Mouse (Mus musculus) lung, adult 2 months (tissue): ENCODE measurements at regions not wholly inside any gene's neighbourhood (a gene's known extent, or its start where the extent isn't known, plus 50 kb on each side); places are given as distances from the start of the nearest gene placed in this dataset.

Experiments
- CTCF ChIP-seq: fragments of 200-500 bp; IDR thresholded peaks from 2 replicates; pipeline ENCODE4 v1.5.1; 2011; ENCODE audit warnings: mild to moderate bottlenecking, low read length, control low read depth; ENCODE audit not compliant: insufficient read depth
- POLR2A ChIP-seq: fragments of 200-500 bp; IDR thresholded peaks from 2 replicates; pipeline ENCODE4 v1.6.1; 2011; ENCODE audit warnings: low read depth, mild to moderate bottlenecking, control low read depth, low read length, borderline replicate concordance; ENCODE audit errors: extremely low read depth

DNA sequence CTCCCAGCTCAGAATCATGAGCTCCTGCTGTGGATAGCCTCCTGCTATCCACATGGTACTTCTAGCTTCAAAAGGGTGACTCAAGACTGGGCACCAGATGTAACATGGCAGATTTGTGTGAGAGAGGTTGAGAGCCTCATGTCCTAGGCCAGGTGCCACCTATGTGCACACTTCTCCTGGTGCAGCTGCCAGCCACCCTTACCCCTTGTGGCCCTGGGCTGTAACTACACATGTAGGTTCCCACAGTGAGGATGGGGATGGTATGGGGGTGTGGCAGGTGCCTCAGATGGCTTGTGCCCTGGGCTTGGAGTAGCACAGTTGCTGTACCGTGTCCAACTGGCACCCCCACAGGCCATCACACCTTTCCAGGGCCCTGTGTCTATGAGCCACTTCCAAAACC is 68.2 kb upstream of the Insig1 start:
- TF ChIP-seq CTCF (0 out of 2 replicates have a peak, but pooled peaks have one; percentile 2), POLR2A (no peak)
